Mouse (Mus musculus): ENCODE measurements around the gene Asic2. TPM values are rescaled to one million over a fixed set of nuclear protein-coding genes. Genes with fewer than 3 reads are reported as not detected.

Asic2 gene
- polyA plus RNA-seq, 1 experiment from 2014 or later: 17.8 TPM

- H3K4me1 ChIP-seq (ENCODE audit: control insufficient read depth, insufficient read depth, low read depth, low read length): peaks cover 21% of the 10 kb centered on the region
- no peak overlapping the region for H3K4me3 ChIP-seq (ENCODE audit: low read length)
- no peak overlapping the region for H3K9ac ChIP-seq (ENCODE audit: low read depth, low read length)
- H3K9me3 ChIP-seq (ENCODE audit: control insufficient read depth, low read length): no peaks in the 10 kb centered on the region
- no peaks in the 10 kb centered on the region for H3K36me3 ChIP-seq (ENCODE audit: control insufficient read depth, insufficient read depth, low read length)
- H3K4me2 ChIP-seq (ENCODE audit: low read length): no peak overlapping the region
- ATAC-seq: no peak
- H3K27me3 ChIP-seq (replicated peaks; ENCODE audit: control insufficient read depth, insufficient read depth, low read length): no peaks in the 10 kb centered on the region
- H3K27ac ChIP-seq (ENCODE audit: low read depth, low read length): no peak overlapping the region
- WGBS: 75% methylated on average over 8 of the region's 8 CpGs
These were observed 351.8 kb downstream of the Asic2 start for GRCm38 (mm10) chr11:81616437-81616836.

- no peak for ATAC-seq
- Histone ChIP-seq H3K4me2 (ENCODE audit: low read length) (peak overlapping the region; percentile 59), H3K4me1 (ENCODE audit: control insufficient read depth, insufficient read depth, low read depth, low read length) (peaks cover 21% of the 10 kb centered on the region), H3K9ac (ENCODE audit: low read depth, low read length) (no peak overlapping the region; the same call in 1 of the 2 replicates), H3K9me3 (ENCODE audit: control insufficient read depth, low read length) (no peaks in the 10 kb centered on the region), H3K27ac (ENCODE audit: low read depth, low read length) (no peak overlapping the region), H3K27me3 (replicated peaks; ENCODE audit: control insufficient read depth, insufficient read depth, low read length) (no peaks in the 10 kb centered on the region), H3K4me3 (ENCODE audit: low read length) (no peak overlapping the region), H3K36me3 (ENCODE audit: control insufficient read depth, insufficient read depth, low read length) (no peaks in the 10 kb centered on the region)
- 29% methylated on average over 10 of the region's 10 CpGs for WGBS
These were observed 354.2 kb downstream of the Asic2 start for GRCm38 (mm10) chr11:81613869-81614620.

GRCm38 (mm10) chr11:81612798-81613540 is 355.3 kb downstream of the Asic2 start:
- Histone ChIP-seq H3K4me1 (ENCODE audit: control insufficient read depth, insufficient read depth, low read depth, low read length) (peaks cover 21% of the 10 kb centered on the region), H3K27me3 (replicated peaks; ENCODE audit: control insufficient read depth, insufficient read depth, low read length) (no peaks in the 10 kb centered on the region), H3K4me3 (ENCODE audit: low read length) (peak overlapping the region; percentile 29), H3K9me3 (ENCODE audit: control insufficient read depth, low read length) (no peaks in the 10 kb centered on the region), H3K9ac (ENCODE audit: low read depth, low read length) (peak overlapping the region; percentile 55), H3K4me2 (ENCODE audit: low read length) (peak overlapping the region; percentile 59), H3K36me3 (ENCODE audit: control insufficient read depth, insufficient read depth, low read length) (no peaks in the 10 kb centered on the region), H3K27ac (ENCODE audit: low read depth, low read length) (peak overlapping the region; percentile 82)
- ATAC-seq: peak; percentile 91
- WGBS: under 1% methylated on average over 17 of the region's 17 CpGs

- peak; percentile 85 for ATAC-seq
- peak overlapping the region; percentile 25 for H3K4me3 ChIP-seq (ENCODE audit: low read length)
- WGBS: 10% methylated on average over 20 of the region's 20 CpGs
- H3K27me3 ChIP-seq (replicated peaks; ENCODE audit: control insufficient read depth, insufficient read depth, low read length): no peaks in the 10 kb centered on the region
- H3K9me3 ChIP-seq (ENCODE audit: control insufficient read depth, low read length): no peaks in the 10 kb centered on the region
- peaks cover 21% of the 10 kb centered on the region for H3K4me1 ChIP-seq (ENCODE audit: control insufficient read depth, insufficient read depth, low read depth, low read length)
- peak overlapping the region; percentile 59 for H3K4me2 ChIP-seq (ENCODE audit: low read length)
- no peaks in the 10 kb centered on the region for H3K36me3 ChIP-seq (ENCODE audit: control insufficient read depth, insufficient read depth, low read length)
- peak overlapping the region; percentile 55 for H3K9ac ChIP-seq (ENCODE audit: low read depth, low read length)
- peak overlapping the region; percentile 82 for H3K27ac ChIP-seq (ENCODE audit: low read depth, low read length)
These were observed 356.1 kb downstream of the Asic2 start for GRCm38 (mm10) chr11:81611948-81612797.

GRCm38 (mm10) chr11:81610506-81610905 is 357.8 kb downstream of the Asic2 start:
- 87% methylated on average over 5 of the region's 5 CpGs for WGBS
- peaks cover 21% of the 10 kb centered on the region for H3K4me1 ChIP-seq (ENCODE audit: control insufficient read depth, insufficient read depth, low read depth, low read length)
- no peak overlapping the region for H3K4me2 ChIP-seq (ENCODE audit: low read length)
- H3K27me3 ChIP-seq (replicated peaks; ENCODE audit: control insufficient read depth, insufficient read depth, low read length): no peaks in the 10 kb centered on the region
- H3K9ac ChIP-seq (ENCODE audit: low read depth, low read length): no peak overlapping the region
- H3K9me3 ChIP-seq (ENCODE audit: control insufficient read depth, low read length): no peaks in the 10 kb centered on the region
- H3K36me3 ChIP-seq (ENCODE audit: control insufficient read depth, insufficient read depth, low read length): no peaks in the 10 kb centered on the region
- H3K4me3 ChIP-seq (ENCODE audit: low read length): no peak overlapping the region
- H3K27ac ChIP-seq (ENCODE audit: low read depth, low read length): no peak overlapping the region
- no peak for ATAC-seq

GRCm38 (mm10) chr11:81602971-81603370 is 365.3 kb downstream of the Asic2 start:
- Histone ChIP-seq H3K9me3 (ENCODE audit: control insufficient read depth, low read length) (no peaks in the 10 kb centered on the region), H3K27ac (ENCODE audit: low read depth, low read length) (no peak overlapping the region), H3K4me2 (ENCODE audit: low read length) (no peak overlapping the region), H3K4me3 (ENCODE audit: low read length) (no peak overlapping the region), H3K36me3 (ENCODE audit: control insufficient read depth, insufficient read depth, low read length) (no peaks in the 10 kb centered on the region), H3K4me1 (ENCODE audit: control insufficient read depth, insufficient read depth, low read depth, low read length) (no peaks in the 10 kb centered on the region), H3K9ac (ENCODE audit: low read depth, low read length) (no peak overlapping the region), H3K27me3 (replicated peaks; ENCODE audit: control insufficient read depth, insufficient read depth, low read length) (0 out of 2 replicates have a peak, but pooled peaks cover 2% of the 10 kb centered on the region)
- no peak for ATAC-seq
- WGBS: 80% methylated on average over 4 of the region's 4 CpGs

GRCm38 (mm10) chr11:81601736-81602135 is 366.5 kb downstream of the Asic2 start:
- H3K36me3 ChIP-seq (ENCODE audit: control insufficient read depth, insufficient read depth, low read length): no peaks in the 10 kb centered on the region
- no peaks in the 10 kb centered on the region for H3K9me3 ChIP-seq (ENCODE audit: control insufficient read depth, low read length)
- no peak for ATAC-seq
- H3K9ac ChIP-seq (ENCODE audit: low read depth, low read length): no peak overlapping the region
- no peak overlapping the region for H3K4me2 ChIP-seq (ENCODE audit: low read length)
- 97% methylated on average over 5 of the region's 5 CpGs for WGBS
- H3K27ac ChIP-seq (ENCODE audit: low read depth, low read length): no peak overlapping the region
- no peaks in the 10 kb centered on the region for H3K4me1 ChIP-seq (ENCODE audit: control insufficient read depth, insufficient read depth, low read depth, low read length)
- H3K4me3 ChIP-seq (ENCODE audit: low read length): no peak overlapping the region
- H3K27me3 ChIP-seq (replicated peaks; ENCODE audit: control insufficient read depth, insufficient read depth, low read length): 0 out of 2 replicates have a peak, but pooled peaks cover 2% of the 10 kb centered on the region

GRCm38 (mm10) chr11:81597601-81598000 is 370.7 kb downstream of the Asic2 start:
- no peaks in the 10 kb centered on the region; the same call in none of the 2 replicates for H3K4me1 ChIP-seq (ENCODE audit: control insufficient read depth, insufficient read depth, low read depth, low read length)

More at GRCm38 (mm10) chr11:81597601-81598000, 370.7 kb downstream of the Asic2 start:
- H3K27ac ChIP-seq (ENCODE audit: low read depth, low read length): no peak overlapping the region
- no peak overlapping the region for H3K4me3 ChIP-seq (ENCODE audit: low read length)
- WGBS: 91% methylated on average over 5 of the region's 5 CpGs
- H3K27me3 ChIP-seq (replicated peaks; ENCODE audit: control insufficient read depth, insufficient read depth, low read length): no peaks in the 10 kb centered on the region
- H3K36me3 ChIP-seq (ENCODE audit: control insufficient read depth, insufficient read depth, low read length): no peaks in the 10 kb centered on the region
- no peak overlapping the region for H3K4me2 ChIP-seq (ENCODE audit: low read length)
- no peak for ATAC-seq
- no peak overlapping the region for H3K9ac ChIP-seq (ENCODE audit: low read depth, low read length)
- no peaks in the 10 kb centered on the region for H3K9me3 ChIP-seq (ENCODE audit: control insufficient read depth, low read length)
